Mouse (Mus musculus): ENCODE measurements around the gene Mrps30. TPM values are rescaled to one million over a fixed set of nuclear protein-coding genes. Genes with fewer than 3 reads are reported as not detected.

The Mrps30 gene
- total RNA-seq (2014; rRNA removed) (22.3 and 27.7 TPM in 2 replicates), polyA plus RNA-seq (2015; fragmentation: Nextera tagmentation; extraction: Ambion mirVana) (31.0 and 31.5 TPM in 2 replicates)

GRCm38 (mm10) chr13:118386511-118387447 is at the start of gene Mrps30, which contains the start of gene B430218F22Rik:
TSS of gene Mrps30 (minus strand) at chr13:118387252.
TSS of gene B430218F22Rik (plus strand) at chr13:118386630.
- H3K27ac ChIP-seq = peak within 1 kb of the TSS; percentile 83
- peak within 1 kb of the TSS; percentile 73 for H3K9ac ChIP-seq (replicated peaks; ENCODE audit: low read length)
- no peaks in the 10 kb centered on the region for H3K9me3 ChIP-seq (ENCODE audit: low read length)
- H3K4me3 ChIP-seq (ENCODE audit: low read length) = peak within 1 kb of the TSS; percentile 90
- TF ChIP-seq CTCF (IDR thresholded peaks at IDR 0.05; ENCODE audit: low read depth) = no peak
- H3K4me1 ChIP-seq (ENCODE audit: insufficient read depth, low read length) = no peaks in the 10 kb centered on the region; the same call in 1 of the 2 replicates
- ATAC-seq = peak; percentile 99
- peak within 1 kb of the TSS; percentile 89 for H3K4me2 ChIP-seq (ENCODE audit: low read depth, low read length)
- peak; percentile 98 for DNase-seq (ENCODE audit: low spot score)
- no peaks in the 10 kb centered on the region for H3K27me3 ChIP-seq (ENCODE audit: insufficient read depth, low read length)
- WGBS = under 1% methylated on average over 93 of the region's 93 CpGs
- peaks cover 17% of the 10 kb centered on the region for H3K36me3 ChIP-seq (ENCODE audit: insufficient read depth, low read length)

- no peak overlapping the region for H3K4me3 ChIP-seq (ENCODE audit: low read length)
- H3K36me3 ChIP-seq (ENCODE audit: insufficient read depth, low read length) = no peaks in the 10 kb centered on the region
- no peak overlapping the region for H3K4me2 ChIP-seq (ENCODE audit: low read depth, low read length)
- no peak for DNase-seq (ENCODE audit: low spot score)
- no peak for ATAC-seq
- H3K27me3 ChIP-seq (ENCODE audit: insufficient read depth, low read length) = no peaks in the 10 kb centered on the region
- H3K27ac ChIP-seq = no peak overlapping the region
- TF ChIP-seq CTCF (IDR thresholded peaks at IDR 0.05; ENCODE audit: low read depth) = no peak
- WGBS = 90% methylated on average over 1 of the region's 1 CpGs
- no peaks in the 10 kb centered on the region for H3K9me3 ChIP-seq (ENCODE audit: low read length)
- H3K9ac ChIP-seq (replicated peaks; ENCODE audit: low read length) = no peak overlapping the region
- no peaks in the 10 kb centered on the region for H3K4me1 ChIP-seq (ENCODE audit: insufficient read depth, low read length)
These were observed 33.8 kb upstream of the Mrps30 start for GRCm38 (mm10) chr13:118420847-118421246.

- H3K4me1 ChIP-seq (ENCODE audit: insufficient read depth, low read length) = no peaks in the 10 kb centered on the region
- no peaks in the 10 kb centered on the region for H3K27me3 ChIP-seq (ENCODE audit: insufficient read depth, low read length)
- no peak overlapping the region for H3K4me3 ChIP-seq (ENCODE audit: low read length)
- WGBS = 79% methylated on average over 1 of the region's 1 CpGs
- no peak overlapping the region for H3K27ac ChIP-seq
- no peak overlapping the region for H3K4me2 ChIP-seq (ENCODE audit: low read depth, low read length)
- H3K9ac ChIP-seq (replicated peaks; ENCODE audit: low read length) = no peak overlapping the region
- TF ChIP-seq CTCF (IDR thresholded peaks at IDR 0.05; ENCODE audit: low read depth) = no peak
- no peaks in the 10 kb centered on the region for H3K36me3 ChIP-seq (ENCODE audit: insufficient read depth, low read length)
- H3K9me3 ChIP-seq (ENCODE audit: low read length) = no peaks in the 10 kb centered on the region
- ATAC-seq = no peak
- DNase-seq (ENCODE audit: low spot score) = no peak
These were observed 33.4 kb upstream of the Mrps30 start for GRCm38 (mm10) chr13:118420408-118420807.

DNA sequence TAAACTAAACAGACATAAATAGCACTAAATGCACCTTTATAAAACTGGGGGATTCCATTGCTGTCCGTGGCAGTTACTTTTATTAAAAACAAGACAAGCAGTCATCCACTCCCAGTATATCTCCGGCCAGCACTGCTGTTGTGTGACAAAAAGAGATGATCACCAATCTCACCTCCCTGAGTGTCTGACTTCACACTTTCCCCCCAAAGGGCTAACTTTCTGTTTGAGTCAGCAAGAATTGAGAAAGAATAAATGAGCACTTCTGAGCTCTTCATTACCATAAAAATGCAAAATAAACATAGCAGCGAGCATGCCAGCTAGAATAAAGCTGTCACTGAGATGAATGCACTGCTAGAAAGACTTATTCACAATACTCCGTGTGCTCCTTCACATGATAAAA is 31.1 kb upstream of the Mrps30 start:
- no peak for DNase-seq (ENCODE audit: low spot score)
- no peaks in the 10 kb centered on the region for H3K36me3 ChIP-seq (ENCODE audit: insufficient read depth, low read length)
- no peak overlapping the region for H3K4me2 ChIP-seq (ENCODE audit: low read depth, low read length)
- H3K27ac ChIP-seq = no peak overlapping the region
- H3K4me3 ChIP-seq (ENCODE audit: low read length) = no peak overlapping the region
- no peaks in the 10 kb centered on the region for H3K4me1 ChIP-seq (ENCODE audit: insufficient read depth, low read length)
- TF ChIP-seq CTCF (IDR thresholded peaks at IDR 0.05; ENCODE audit: low read depth) = no peak
- no peaks in the 10 kb centered on the region for H3K27me3 ChIP-seq (ENCODE audit: insufficient read depth, low read length)
- ATAC-seq = no peak
- 29% methylated on average over 4 of the region's 4 CpGs for WGBS
- H3K9ac ChIP-seq (replicated peaks; ENCODE audit: low read length) = no peak overlapping the region
- H3K9me3 ChIP-seq (ENCODE audit: low read length) = no peaks in the 10 kb centered on the region

DNA sequence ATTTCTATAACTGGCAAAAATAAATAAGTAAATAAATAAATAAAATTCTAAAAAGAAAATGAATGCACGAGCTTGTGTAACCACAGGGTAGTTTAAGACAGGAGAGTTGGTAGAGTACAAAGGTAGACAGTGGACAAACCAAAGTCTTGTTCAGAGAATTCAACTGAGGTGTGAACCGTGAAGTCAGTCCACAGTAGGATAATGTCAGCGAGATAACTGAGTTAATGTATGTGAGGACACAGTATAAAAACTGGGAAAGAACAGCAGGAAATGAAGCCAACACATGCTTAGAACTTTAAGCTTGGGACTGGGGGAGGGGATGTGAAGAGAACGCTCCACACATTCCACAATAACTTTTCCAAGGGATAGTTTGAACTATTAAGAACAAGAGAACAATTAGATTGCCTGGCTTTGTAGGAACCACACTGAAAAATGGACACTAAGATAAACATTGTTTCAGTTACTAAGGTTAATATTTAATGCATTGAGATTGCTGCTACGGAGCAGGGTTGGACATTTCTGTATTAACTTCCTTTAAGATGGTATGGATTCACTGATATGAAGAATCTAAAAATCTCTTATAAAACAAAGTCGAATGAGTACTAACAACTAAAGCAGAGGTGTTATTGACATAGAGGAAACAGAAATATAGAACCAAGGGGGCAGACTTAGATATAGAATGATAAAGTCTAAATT is 24.4 kb upstream of the Mrps30 start:
- no peak for ATAC-seq
- no peaks in the 10 kb centered on the region for H3K9me3 ChIP-seq (ENCODE audit: low read length)
- WGBS = 86% methylated on average over 6 of the region's 6 CpGs

GRCm38 (mm10) chr13:118403544-118403943 is 16.5 kb upstream of the Mrps30 start:
- TF ChIP-seq CTCF (IDR thresholded peaks at IDR 0.05; ENCODE audit: low read depth) = peak; percentile 71
- Histone ChIP-seq H3K4me1 (ENCODE audit: insufficient read depth, low read length) (no peaks in the 10 kb centered on the region), H3K4me3 (ENCODE audit: low read length) (no peak overlapping the region), H3K36me3 (ENCODE audit: insufficient read depth, low read length) (no peaks in the 10 kb centered on the region), H3K4me2 (ENCODE audit: low read depth, low read length) (no peak overlapping the region), H3K27ac (no peak overlapping the region), H3K9ac (replicated peaks; ENCODE audit: low read length) (no peak overlapping the region), H3K9me3 (ENCODE audit: low read length) (no peaks in the 10 kb centered on the region), H3K27me3 (ENCODE audit: insufficient read depth, low read length) (no peaks in the 10 kb centered on the region)
- ATAC-seq = peak; percentile 59; the same call in 1 of the 2 replicates
- peak; percentile 92 for DNase-seq (ENCODE audit: low spot score)

More for the DNA sequence above, 24.4 kb upstream of the Mrps30 start:
- no peak for TF ChIP-seq CTCF (IDR thresholded peaks at IDR 0.05; ENCODE audit: low read depth)
- Histone ChIP-seq H3K27ac (no peak overlapping the region), H3K4me3 (ENCODE audit: low read length) (no peak overlapping the region), H3K4me2 (ENCODE audit: low read depth, low read length) (no peak overlapping the region), H3K27me3 (ENCODE audit: insufficient read depth, low read length) (no peaks in the 10 kb centered on the region), H3K4me1 (ENCODE audit: insufficient read depth, low read length) (no peaks in the 10 kb centered on the region), H3K36me3 (ENCODE audit: insufficient read depth, low read length) (no peaks in the 10 kb centered on the region), H3K9ac (replicated peaks; ENCODE audit: low read length) (no peak overlapping the region)
- no peak for DNase-seq (ENCODE audit: low spot score)

Measured in hindbrain, postnatal 0 days (tissue).